Mouse (Mus musculus): ENCODE data around the gene Cdkal1.

Gene Cdkal1

GRCm38 (mm10) chr13:29810780-29811179 is 44.7 kb downstream of the Cdkal1 start:
- DNase-seq (ENCODE audit: low spot score in 2 of 2), result no peak

- DNase-seq (ENCODE audit: low spot score in 2 of 2), result no peak
Measured at GRCm38 (mm10) chr13:29808383-29808782, 47.1 kb downstream of the Cdkal1 start.

- DNase-seq (ENCODE audit: low spot score in 2 of 2), result no peak
Measured at GRCm38 (mm10) chr13:29807930-29808329, 47.5 kb downstream of the Cdkal1 start.

GRCm38 (mm10) chr13:29806871-29807270 is 48.6 kb downstream of the Cdkal1 start:
- DNase-seq (ENCODE audit: low spot score in 2 of 2), result no peak

- no peak for DNase-seq (ENCODE audit: low spot score in 2 of 2)
Measured at GRCm38 (mm10) chr13:29805296-29805695, 50.2 kb downstream of the Cdkal1 start.

- DNase-seq (ENCODE audit: low spot score in 2 of 2), result no peak
Measured at GRCm38 (mm10) chr13:29804034-29804433, 51.4 kb downstream of the Cdkal1 start.

- no peak for DNase-seq (ENCODE audit: low spot score in 2 of 2)
Measured at GRCm38 (mm10) chr13:29802699-29803098, 52.8 kb downstream of the Cdkal1 start.

- no peak for DNase-seq (ENCODE audit: low spot score in 2 of 2)
Measured at GRCm38 (mm10) chr13:29800078-29800477, 55.4 kb downstream of the Cdkal1 start.

- no peak for DNase-seq (ENCODE audit: low spot score in 2 of 2)
Measured at GRCm38 (mm10) chr13:29792112-29792511, 63.4 kb downstream of the Cdkal1 start.

GRCm38 (mm10) chr13:29791439-29791838 is 64.0 kb downstream of the Cdkal1 start:
- no peak for DNase-seq (ENCODE audit: low spot score in 2 of 2)

- no peak for DNase-seq (ENCODE audit: low spot score in 2 of 2)
Measured at GRCm38 (mm10) chr13:29786984-29787383, 68.5 kb downstream of the Cdkal1 start.

- DNase-seq (ENCODE audit: low spot score in 2 of 2), result no peak
Measured at GRCm38 (mm10) chr13:29784894-29785293, 70.6 kb downstream of the Cdkal1 start.

GRCm38 (mm10) chr13:29781332-29781731 is 74.1 kb downstream of the Cdkal1 start:
- no peak for DNase-seq (ENCODE audit: low spot score in 2 of 2)

- no peak for DNase-seq (ENCODE audit: low spot score in 2 of 2)
Measured at GRCm38 (mm10) chr13:29780713-29781112, 74.8 kb downstream of the Cdkal1 start.

GRCm38 (mm10) chr13:29779519-29779918 is 76.0 kb downstream of the Cdkal1 start:
- no peak for DNase-seq (ENCODE audit: low spot score in 2 of 2)

- no peak for DNase-seq (ENCODE audit: low spot score in 2 of 2)
Measured at GRCm38 (mm10) chr13:29779116-29779515, 76.4 kb downstream of the Cdkal1 start.

GRCm38 (mm10) chr13:29778124-29778523 is 77.3 kb downstream of the Cdkal1 start:
- DNase-seq (ENCODE audit: low spot score in 2 of 2), result no peak

GRCm38 (mm10) chr13:29777225-29777624 is 78.2 kb downstream of the Cdkal1 start:
- DNase-seq (ENCODE audit: low spot score in 2 of 2), result no peak

GRCm38 (mm10) chr13:29775603-29776230 is 79.8 kb downstream of the Cdkal1 start:
- DNase-seq (ENCODE audit: low spot score in 2 of 2), result no peak

GRCm38 (mm10) chr13:29773563-29773962 is 81.9 kb downstream of the Cdkal1 start:
- DNase-seq (ENCODE audit: low spot score in 2 of 2), result no peak

- DNase-seq (ENCODE audit: low spot score in 2 of 2), result no peak
Measured at GRCm38 (mm10) chr13:29772970-29773369, 82.5 kb downstream of the Cdkal1 start.

- DNase-seq (ENCODE audit: low spot score in 2 of 2), result peak in 1 of 2 experiments; percentile 17
Measured at GRCm38 (mm10) chr13:29769647-29770436, 85.6 kb downstream of the Cdkal1 start.

GRCm38 (mm10) chr13:29768104-29768503 is 87.4 kb downstream of the Cdkal1 start:
- no peak for DNase-seq (ENCODE audit: low spot score in 2 of 2)
